Mouse (Mus musculus) adrenal gland, postnatal 10 days (tissue): Measurements from ENCODE around the gene Ykt6. TPM values are rescaled to one million over a fixed set of nuclear protein-coding genes. Genes with fewer than 3 reads are reported as not detected.

ENCODE experiments used
- DNase-seq: peaks from one replicate; pipeline ENCODE4 v3.0.0; 2021; ENCODE audit warnings: mixed read lengths
- total RNA-seq, 2 experiments: library from RNA; stranded (reverse); gene quantifications; 2 replicates each; pipeline ENCODE4 v1.2.3; 2021

Gene Ykt6
- total RNA-seq, 2 experiments from 2014 or later = 71.5 to 79.3 TPM

- no peak for DNase-seq
Measured at GRCm38 (mm10) chr11:5948546-5949250, 6.8 kb upstream of the Ykt6 start.

- no peak for DNase-seq
Measured at GRCm38 (mm10) chr11:5949586-5950352, 5.7 kb upstream of the Ykt6 start, which contains the start of gene Gck. Gck (minus strand) TSS chr11:5950081.

GRCm38 (mm10) chr11:5952501-5952900 lies 3.0 kb upstream of the Ykt6 start:
- DNase-seq = peak; percentile 52

GRCm38 (mm10) chr11:5953130-5953765 lies 2.2 kb upstream of the Ykt6 start:
- DNase-seq = peak; percentile 54

- no peak for DNase-seq
Measured at GRCm38 (mm10) chr11:5954435-5954834, 1.1 kb upstream of the Ykt6 start.

- DNase-seq = no peak
Measured at GRCm38 (mm10) chr11:5954965-5955504, 458 bp upstream of the Ykt6 start.

GRCm38 (mm10) chr11:5960051-5960450 lies 4.6 kb downstream of the Ykt6 start:
- DNase-seq = no peak

- DNase-seq = no peak
Measured at GRCm38 (mm10) chr11:5965865-5966264, 10.4 kb downstream of the Ykt6 start.

GRCm38 (mm10) chr11:5966751-5967150 lies 11.3 kb downstream of the Ykt6 start:
- no peak for DNase-seq

- no peak for DNase-seq
Measured at GRCm38 (mm10) chr11:5968223-5968622, 12.7 kb downstream of the Ykt6 start.

GRCm38 (mm10) chr11:5971202-5971601 lies 15.7 kb downstream of the Ykt6 start:
- DNase-seq = no peak

- DNase-seq = no peak
Measured at GRCm38 (mm10) chr11:5973151-5973550, 17.7 kb downstream of the Ykt6 start.

GRCm38 (mm10) chr11:5974053-5974452 lies 18.6 kb downstream of the Ykt6 start:
- no peak for DNase-seq

GRCm38 (mm10) chr11:5975068-5975467 lies 19.6 kb downstream of the Ykt6 start:
- DNase-seq = no peak

GRCm38 (mm10) chr11:5976106-5976505 lies 20.6 kb downstream of the Ykt6 start:
- no peak for DNase-seq

- DNase-seq = no peak
Measured at GRCm38 (mm10) chr11:5979088-5979487, 23.6 kb downstream of the Ykt6 start.

GRCm38 (mm10) chr11:5980108-5980507 lies 24.6 kb downstream of the Ykt6 start:
- no peak for DNase-seq

GRCm38 (mm10) chr11:5980561-5980960 lies 25.1 kb downstream of the Ykt6 start:
- no peak for DNase-seq

- no peak for DNase-seq
Measured at GRCm38 (mm10) chr11:5981323-5981722, 25.8 kb downstream of the Ykt6 start.

- no peak for DNase-seq
Measured at GRCm38 (mm10) chr11:5983629-5984028, 28.1 kb downstream of the Ykt6 start.

- no peak for DNase-seq
Measured at GRCm38 (mm10) chr11:5988126-5988525, 32.6 kb downstream of the Ykt6 start.

- DNase-seq = no peak
Measured at GRCm38 (mm10) chr11:5989954-5990593, 34.6 kb downstream of the Ykt6 start.
